Mouse (Mus musculus): Measurements from ENCODE around the gene Asic3. TPM values are rescaled to one million over a fixed set of nuclear protein-coding genes. Genes with fewer than 3 reads are reported as not detected.
A peak's percentile ranks its signal among the peaks of the same experiment; 100 is the strongest.

The Asic3 gene
- polyA plus RNA-seq, 1 experiment from 2014 or later, result not detected

GRCm38 (mm10) chr5:24453985-24454303 is 40.8 kb downstream of the Asic3 start:
- Histone ChIP-seq H3K4me2 (ENCODE audit: low read length) (peak overlapping the region; percentile 96), H3K4me1 (replicated peaks; ENCODE audit: control insufficient read depth, insufficient read depth, low read length) (peaks cover 36% of the 10 kb centered on the region), H3K36me3 (ENCODE audit: control insufficient read depth, insufficient read depth, low read length) (no peaks in the 10 kb centered on the region), H3K9me3 (ENCODE audit: control insufficient read depth, low read length) (no peaks in the 10 kb centered on the region), H3K27me3 (replicated peaks; ENCODE audit: control insufficient read depth, insufficient read depth, low read length) (no peaks in the 10 kb centered on the region), H3K27ac (ENCODE audit: low read depth) (no peak overlapping the region), H3K9ac (ENCODE audit: low read length) (no peak overlapping the region), H3K4me3 (ENCODE audit: low read depth, low read length) (0 out of 2 replicates have a peak overlapping the region, but pooled peaks have one; percentile 87)
- no peak for DNase-seq (ENCODE audit: low spot score)
- WGBS, result 31% methylated on average over 2 of the region's 2 CpGs
- ATAC-seq (replicated peaks; ENCODE audit: low FRiP score, low TSS enrichment, low read depth), result no peak

- Histone ChIP-seq H3K36me3 (ENCODE audit: control insufficient read depth, insufficient read depth, low read length) (no peaks in the 10 kb centered on the region), H3K27ac (ENCODE audit: low read depth) (peak overlapping the region; percentile 3; the same call in 1 of the 2 replicates), H3K9me3 (ENCODE audit: control insufficient read depth, low read length) (no peaks in the 10 kb centered on the region), H3K4me3 (ENCODE audit: low read depth, low read length) (no peak overlapping the region), H3K4me1 (replicated peaks; ENCODE audit: control insufficient read depth, insufficient read depth, low read length) (peaks cover 36% of the 10 kb centered on the region), H3K27me3 (replicated peaks; ENCODE audit: control insufficient read depth, insufficient read depth, low read length) (no peaks in the 10 kb centered on the region), H3K4me2 (ENCODE audit: low read length) (no peak overlapping the region), H3K9ac (ENCODE audit: low read length) (no peak overlapping the region)
- no peak for DNase-seq (ENCODE audit: low spot score)
- 74% methylated on average over 3 of the region's 3 CpGs for WGBS
- ATAC-seq (replicated peaks; ENCODE audit: low FRiP score, low TSS enrichment, low read depth), result no peak
These were observed 41.9 kb downstream of the Asic3 start for GRCm38 (mm10) chr5:24455076-24455475.

- H3K27ac ChIP-seq (ENCODE audit: low read depth), result peak overlapping the region; percentile 3; the same call in 1 of the 2 replicates
- DNase-seq (ENCODE audit: low spot score), result no peak
- H3K36me3 ChIP-seq (ENCODE audit: control insufficient read depth, insufficient read depth, low read length), result 0 out of 2 replicates have a peak, but pooled peaks cover 5% of the 10 kb centered on the region
- H3K27me3 ChIP-seq (replicated peaks; ENCODE audit: control insufficient read depth, insufficient read depth, low read length), result no peaks in the 10 kb centered on the region
- H3K9ac ChIP-seq (ENCODE audit: low read length), result no peak overlapping the region
- no peak for ATAC-seq (replicated peaks; ENCODE audit: low FRiP score, low TSS enrichment, low read depth)
- 68% methylated on average over 7 of the region's 7 CpGs for WGBS
- H3K9me3 ChIP-seq (ENCODE audit: control insufficient read depth, low read length), result no peaks in the 10 kb centered on the region
- no peak overlapping the region for H3K4me3 ChIP-seq (ENCODE audit: low read depth, low read length)
- no peak overlapping the region for H3K4me2 ChIP-seq (ENCODE audit: low read length)
- peaks cover 36% of the 10 kb centered on the region for H3K4me1 ChIP-seq (replicated peaks; ENCODE audit: control insufficient read depth, insufficient read depth, low read length)
These were observed 42.4 kb downstream of the Asic3 start for GRCm38 (mm10) chr5:24455613-24456012.

- Histone ChIP-seq H3K4me1 (replicated peaks; ENCODE audit: control insufficient read depth, insufficient read depth, low read length) (0 out of 2 replicates have a peak, but pooled peaks cover 6% of the 10 kb centered on the region), H3K9ac (ENCODE audit: low read length) (no peak overlapping the region), H3K9me3 (ENCODE audit: control insufficient read depth, low read length) (no peaks in the 10 kb centered on the region), H3K36me3 (ENCODE audit: control insufficient read depth, insufficient read depth, low read length) (peaks cover under 1% of the 10 kb centered on the region; the same call in 1 of the 2 replicates), H3K27ac (ENCODE audit: low read depth) (no peak overlapping the region), H3K4me3 (ENCODE audit: low read depth, low read length) (no peak overlapping the region), H3K27me3 (replicated peaks; ENCODE audit: control insufficient read depth, insufficient read depth, low read length) (no peaks in the 10 kb centered on the region), H3K4me2 (ENCODE audit: low read length) (no peak overlapping the region)
- ATAC-seq (replicated peaks; ENCODE audit: low FRiP score, low TSS enrichment, low read depth) (no peak), DNase-seq (ENCODE audit: low spot score) (no peak)
- 67% methylated on average over 12 of the region's 12 CpGs for WGBS
These were observed 53.6 kb downstream of the Asic3 start for GRCm38 (mm10) chr5:24466762-24467161.

Other genes starting within 250 kb of the Asic3 start
- 16.3 and 17.5 TPM in 2 replicates for gene Nupl2, start 248.4 kb upstream of the Asic3 start, polyA plus RNA-seq (2014; fragmentation: Nextera tagmentation; extraction: Ambion mirVana)
- gene Kcnh2, start 61.8 kb upstream of the Asic3 start, polyA plus RNA-seq (2014; fragmentation: Nextera tagmentation; extraction: Ambion mirVana), result 9.0 and 11.2 TPM in 2 replicates
- 6.6 and 6.8 TPM in 2 replicates for gene Nos3, start 48.6 kb upstream of the Asic3 start, polyA plus RNA-seq (2014; fragmentation: Nextera tagmentation; extraction: Ambion mirVana)
- gene Atg9b, start 21.2 kb upstream of the Asic3 start, polyA plus RNA-seq (2014; fragmentation: Nextera tagmentation; extraction: Ambion mirVana), result 0.66 and 1.0 TPM in 2 replicates
- gene Abcb8, start 19.7 kb upstream of the Asic3 start, polyA plus RNA-seq (2014; fragmentation: Nextera tagmentation; extraction: Ambion mirVana), result 56.4 and 64.0 TPM in 2 replicates
- 41.2 and 47.4 TPM in 2 replicates for gene Cdk5, start 10.1 kb downstream of the Asic3 start, polyA plus RNA-seq (2014; fragmentation: Nextera tagmentation; extraction: Ambion mirVana)
- 32.7 and 35.7 TPM in 2 replicates for gene Slc4a2, start 10.4 kb downstream of the Asic3 start, polyA plus RNA-seq (2014; fragmentation: Nextera tagmentation; extraction: Ambion mirVana)
- 105 and 107 TPM in 2 replicates for gene Fastk, start 31.9 kb downstream of the Asic3 start, polyA plus RNA-seq (2014; fragmentation: Nextera tagmentation; extraction: Ambion mirVana)
- 22.7 and 22.9 TPM in 2 replicates for gene Tmub1, start 34.5 kb downstream of the Asic3 start, polyA plus RNA-seq (2014; fragmentation: Nextera tagmentation; extraction: Ambion mirVana)
- gene Agap3, start 38.8 kb downstream of the Asic3 start, polyA plus RNA-seq (2014; fragmentation: Nextera tagmentation; extraction: Ambion mirVana), result 22.0 and 22.9 TPM in 2 replicates
- gene Gbx1, start 113.8 kb downstream of the Asic3 start, polyA plus RNA-seq (2014; fragmentation: Nextera tagmentation; extraction: Ambion mirVana), result 0.07 TPM in 1 of 2 replicates, not detected in the other
- gene Asb10, start 127.6 kb downstream of the Asic3 start, polyA plus RNA-seq (2014; fragmentation: Nextera tagmentation; extraction: Ambion mirVana), result 0.28 and 0.32 TPM in 2 replicates
- 0.15 TPM in 1 of 2 replicates, not detected in the other for gene 4931409K22Rik, start 143.4 kb downstream of the Asic3 start, polyA plus RNA-seq (2014; fragmentation: Nextera tagmentation; extraction: Ambion mirVana)
- 97.6 and 98.4 TPM in 2 replicates for gene Abcf2, start 164.1 kb downstream of the Asic3 start, polyA plus RNA-seq (2014; fragmentation: Nextera tagmentation; extraction: Ambion mirVana)
- 8.6 and 10.6 TPM in 2 replicates for gene Chpf2, start 173.3 kb downstream of the Asic3 start, polyA plus RNA-seq (2014; fragmentation: Nextera tagmentation; extraction: Ambion mirVana)
- 26.2 and 27.5 TPM in 2 replicates for gene Smarcd3, start 211.0 kb downstream of the Asic3 start, polyA plus RNA-seq (2014; fragmentation: Nextera tagmentation; extraction: Ambion mirVana)

Data from intestine, embryonic 14.5 days (tissue).